Mouse (Mus musculus) c-Kit-positive CD71-positive TER-119-positive erythroid progenitor cells, embryonic 14.5 days (primary cell): Measurements from ENCODE around the gene Crocc.
A peak's percentile ranks its signal among the peaks of the same experiment; 100 is the strongest.

Experiments
- DNase-seq: peaks from one replicate; pipeline ENCODE4 v3.0.0-alpha.2; 2013; ENCODE audit warnings: low spot score

Crocc gene

DNA sequence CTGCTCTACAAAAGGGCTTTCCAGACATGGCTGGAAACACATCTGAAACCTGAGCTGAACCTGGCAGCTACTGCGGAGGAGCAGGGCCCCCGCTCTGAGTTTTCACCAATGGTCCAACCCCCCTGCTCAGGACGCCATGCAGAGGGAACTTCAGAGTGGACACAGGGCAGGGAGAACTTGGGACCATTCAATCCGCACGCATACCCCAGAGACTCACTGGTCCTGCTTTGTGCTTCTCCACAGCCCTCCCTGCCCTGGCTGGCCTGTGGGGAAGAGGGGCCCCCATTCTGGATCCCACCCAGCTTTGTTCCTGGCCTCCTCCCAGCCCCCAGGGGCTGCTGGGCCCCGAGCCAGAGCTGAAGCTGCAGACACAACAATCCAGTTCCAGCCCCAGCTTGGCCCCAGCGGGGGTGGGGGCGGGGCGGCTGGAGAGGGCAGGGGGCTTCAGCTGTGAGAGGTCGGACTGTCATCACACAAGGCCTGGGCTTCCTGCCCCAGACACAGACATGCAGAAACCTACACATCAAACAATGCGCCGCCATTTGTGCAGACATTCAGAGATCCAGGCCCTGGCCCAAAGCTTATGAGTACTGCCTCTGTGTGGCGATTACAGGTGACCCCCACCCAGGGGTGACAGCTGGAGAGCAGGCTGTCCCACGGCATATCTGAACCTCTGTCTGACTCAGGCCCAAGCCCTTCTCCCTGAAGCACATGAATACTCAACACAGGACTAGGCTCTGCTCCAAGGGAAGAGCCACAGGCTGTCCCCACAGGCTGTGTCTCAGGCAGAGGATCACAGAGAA is 39.3 kb downstream of the Crocc start:
- DNase-seq = no peak

- no peak for DNase-seq
Observed at GRCm38 (mm10) chr4:141020220-141020619, 40.1 kb downstream of the Crocc start.

GRCm38 (mm10) chr4:141017657-141018436 is 42.5 kb downstream of the Crocc start:
- no peak for DNase-seq

- DNase-seq = no peak
Observed at GRCm38 (mm10) chr4:141016311-141016710, 44.0 kb downstream of the Crocc start.

GRCm38 (mm10) chr4:141015356-141015755 is 45.0 kb downstream of the Crocc start:
- DNase-seq = no peak

DNA sequence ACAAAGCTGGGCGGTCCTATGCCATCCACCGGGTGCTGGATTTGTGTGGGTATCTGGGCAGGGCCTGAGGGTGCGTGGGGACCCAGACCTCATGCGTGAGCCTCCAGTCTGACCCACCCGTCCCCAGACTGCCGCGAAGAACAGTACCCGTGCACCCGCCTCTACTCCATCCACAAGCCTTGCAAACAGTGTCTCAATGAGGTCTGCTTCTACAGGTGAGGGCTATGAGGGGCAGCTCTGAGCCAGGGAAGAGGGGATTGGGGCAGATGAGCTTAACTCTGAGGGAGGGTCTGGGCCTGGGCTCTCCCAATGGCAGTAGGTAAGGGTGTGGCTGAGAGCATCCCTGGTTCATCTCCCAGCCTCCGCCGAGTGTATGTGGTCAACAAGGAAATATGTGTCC is 45.5 kb downstream of the Crocc start:
- DNase-seq = no peak

DNA sequence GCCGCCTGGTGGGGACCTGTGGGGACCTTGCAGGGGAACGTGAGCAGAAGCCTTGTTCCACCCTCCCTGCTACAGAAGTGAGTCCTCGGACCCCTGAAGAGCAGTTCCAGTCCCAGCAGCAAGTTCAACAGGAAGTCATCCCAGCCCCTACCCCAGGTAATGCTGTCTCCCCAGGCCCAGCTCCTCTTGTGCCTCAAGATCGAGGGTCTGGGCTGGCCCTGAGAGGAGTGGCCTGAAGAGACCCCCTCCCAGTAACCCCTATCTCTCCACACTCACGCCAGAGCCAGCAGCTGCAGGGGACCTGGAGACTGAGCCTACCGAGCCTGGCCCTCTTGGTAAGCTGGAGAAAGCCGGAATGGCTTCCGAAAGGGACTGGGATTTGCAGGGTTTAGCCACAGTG is 46.2 kb downstream of the Crocc start:
- no peak for DNase-seq

DNA sequence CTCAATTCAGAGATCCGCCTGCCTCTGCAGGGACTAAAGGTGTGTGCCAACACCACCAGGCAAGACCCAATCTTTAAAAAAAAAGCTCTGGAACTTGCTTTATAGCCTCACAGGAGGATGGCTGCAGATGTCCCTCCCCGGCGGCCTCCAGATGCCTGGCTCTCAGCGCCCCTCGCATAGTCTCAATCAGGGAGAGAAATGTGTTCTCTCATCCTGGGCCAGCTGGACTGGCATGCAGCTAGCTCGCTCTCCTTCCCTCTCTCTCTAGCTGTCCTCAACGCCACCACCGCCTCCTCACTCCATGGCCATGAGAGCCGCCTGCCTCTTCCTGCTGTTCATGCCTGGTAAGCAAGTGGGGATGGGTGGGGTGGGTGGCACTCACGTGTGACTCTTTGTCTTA is 47.8 kb downstream of the Crocc start:
- no peak for DNase-seq

GRCm38 (mm10) chr4:141011556-141012328 is 48.6 kb downstream of the Crocc start:
- no peak for DNase-seq

DNA sequence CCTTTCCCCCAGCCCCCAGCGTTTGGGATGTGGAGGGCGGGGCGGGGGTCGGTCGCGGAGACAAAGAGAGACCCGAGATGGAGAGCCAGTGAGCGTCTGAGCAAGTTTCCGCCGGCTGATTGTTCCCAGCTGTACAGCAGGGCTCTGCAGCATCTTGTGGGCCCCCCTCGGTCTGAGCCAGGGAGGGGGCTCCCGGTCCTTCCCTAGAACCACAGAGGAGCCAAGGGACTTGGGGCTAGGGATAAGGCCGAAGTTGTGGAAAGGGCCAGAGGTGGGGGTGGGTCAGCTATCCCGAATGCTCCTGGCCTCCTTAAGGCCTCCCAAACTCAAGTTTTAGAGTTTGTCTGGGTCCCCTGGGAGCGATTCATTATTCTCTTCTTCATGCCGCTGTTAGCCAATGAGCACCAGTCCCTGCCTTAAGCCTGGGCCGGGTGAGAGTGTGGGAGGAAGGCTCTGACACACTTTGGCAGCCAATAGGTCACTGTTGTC is 49.4 kb downstream of the Crocc start:
- no peak for DNase-seq

DNA sequence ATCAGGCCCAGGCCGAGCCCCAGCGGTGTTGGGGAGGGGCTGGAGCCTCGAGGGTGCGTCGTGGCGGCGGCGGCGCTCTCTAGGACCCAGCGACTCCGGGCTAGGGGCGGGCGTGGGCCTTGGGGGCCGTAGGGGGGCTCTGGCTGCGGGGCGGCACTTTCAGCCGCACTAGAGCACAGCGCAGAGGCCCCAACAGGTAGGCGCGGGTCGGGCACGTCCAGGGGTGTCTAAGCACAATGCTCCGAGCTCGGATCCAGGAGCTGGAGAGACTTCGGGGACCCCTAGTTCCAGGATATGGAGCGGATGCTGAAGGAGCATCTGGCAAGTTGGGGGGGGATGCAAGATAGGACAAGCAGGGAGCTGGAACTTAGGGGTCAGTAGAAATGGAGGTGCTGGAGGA is 49.8 kb downstream of the Crocc start:
- DNase-seq = no peak

DNA sequence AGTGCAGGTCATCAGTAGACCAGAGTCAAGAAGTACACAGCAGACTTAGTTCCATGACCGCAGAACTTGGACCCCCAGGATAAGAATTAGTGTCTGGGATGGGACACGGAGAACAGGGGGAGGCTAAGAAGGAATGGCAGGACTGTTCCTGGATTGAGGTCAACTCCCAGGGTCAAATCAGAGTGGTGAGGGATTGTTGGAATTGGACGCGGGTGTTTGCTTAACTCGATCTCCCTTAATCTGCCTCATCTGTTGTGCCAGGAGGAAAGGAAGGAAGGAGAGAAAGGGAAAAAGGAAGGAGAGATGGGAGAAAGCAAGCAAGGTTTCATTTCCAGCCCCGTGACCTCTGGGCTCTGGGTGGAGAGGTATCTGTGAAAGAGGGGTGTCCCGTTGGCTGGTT is 50.2 kb downstream of the Crocc start, which contains the start of gene Mfap2:
TSS of gene Mfap2 (plus strand) at position 301 of the 400 bp plus-strand sequence.
- no peak for DNase-seq

DNA sequence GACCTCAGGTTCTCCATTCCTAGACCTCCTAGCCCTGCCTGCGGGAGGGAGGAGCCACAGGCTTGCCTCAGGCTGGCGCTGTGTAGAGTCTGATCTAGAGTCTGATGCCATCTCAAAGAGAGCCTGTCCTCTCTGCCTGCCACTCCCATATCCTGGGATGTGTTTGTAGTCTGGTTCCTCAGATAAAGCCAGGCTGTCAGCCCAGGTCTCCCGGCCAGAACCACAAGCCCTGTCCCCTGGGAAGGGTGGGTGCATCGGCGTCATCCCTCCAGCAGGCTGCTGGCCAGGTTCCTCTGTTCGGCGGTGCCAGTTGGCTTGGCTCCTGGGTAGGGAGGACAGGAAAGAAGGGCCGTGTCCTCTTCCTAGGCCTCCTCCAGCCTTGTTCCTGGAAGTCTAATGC is 52.3 kb downstream of the Crocc start:
- peak; percentile 33 for DNase-seq

DNA sequence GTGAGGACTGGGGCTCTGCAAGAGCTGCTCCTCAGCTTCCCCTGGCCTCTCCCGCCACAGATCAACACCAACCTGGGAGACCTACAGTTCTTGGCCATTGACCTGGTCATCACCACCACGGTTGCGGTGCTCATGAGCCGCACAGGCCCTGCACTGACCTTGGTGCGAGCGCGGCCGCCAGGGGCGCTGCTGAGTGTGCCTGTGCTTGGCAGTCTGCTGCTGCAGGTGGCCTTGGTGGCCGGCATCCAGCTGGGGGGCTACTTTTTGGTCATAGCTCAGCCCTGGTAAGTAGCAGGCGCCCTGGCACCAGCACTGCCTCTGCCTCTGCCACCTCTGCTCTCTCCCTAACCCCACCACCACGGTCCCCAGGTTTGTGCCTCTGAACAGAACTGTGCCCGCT is 54.4 kb downstream of the Crocc start:
- no peak for DNase-seq

- no peak for DNase-seq
Observed at GRCm38 (mm10) chr4:140996812-140997211, 63.5 kb downstream of the Crocc start.

- no peak for DNase-seq
Observed at GRCm38 (mm10) chr4:140995811-140996210, 64.5 kb downstream of the Crocc start.

GRCm38 (mm10) chr4:140993846-140994245 is 66.5 kb downstream of the Crocc start:
- DNase-seq = no peak

DNA sequence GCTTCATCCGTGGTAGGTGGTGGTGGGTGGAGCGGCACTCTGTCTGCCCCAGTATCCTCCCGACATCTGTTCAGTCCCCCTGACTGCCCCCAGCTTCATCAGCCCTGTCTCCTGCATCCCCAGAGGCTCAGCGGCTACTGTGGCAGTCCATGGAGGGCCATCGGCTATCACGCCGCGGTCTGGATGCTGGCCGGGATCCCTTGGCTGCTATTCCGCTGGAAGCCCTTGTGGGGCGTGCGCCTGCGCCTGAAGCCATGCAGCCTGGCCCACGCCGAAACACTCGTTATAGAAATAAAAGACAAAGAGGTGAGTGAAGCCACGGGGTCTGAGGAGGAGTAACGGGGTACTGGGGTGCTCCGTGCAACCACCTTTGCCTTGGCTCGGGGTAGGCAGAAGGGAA is 68.1 kb downstream of the Crocc start:
- DNase-seq = no peak

GRCm38 (mm10) chr4:140989447-140989846 is 70.9 kb downstream of the Crocc start:
- DNase-seq = no peak

DNA sequence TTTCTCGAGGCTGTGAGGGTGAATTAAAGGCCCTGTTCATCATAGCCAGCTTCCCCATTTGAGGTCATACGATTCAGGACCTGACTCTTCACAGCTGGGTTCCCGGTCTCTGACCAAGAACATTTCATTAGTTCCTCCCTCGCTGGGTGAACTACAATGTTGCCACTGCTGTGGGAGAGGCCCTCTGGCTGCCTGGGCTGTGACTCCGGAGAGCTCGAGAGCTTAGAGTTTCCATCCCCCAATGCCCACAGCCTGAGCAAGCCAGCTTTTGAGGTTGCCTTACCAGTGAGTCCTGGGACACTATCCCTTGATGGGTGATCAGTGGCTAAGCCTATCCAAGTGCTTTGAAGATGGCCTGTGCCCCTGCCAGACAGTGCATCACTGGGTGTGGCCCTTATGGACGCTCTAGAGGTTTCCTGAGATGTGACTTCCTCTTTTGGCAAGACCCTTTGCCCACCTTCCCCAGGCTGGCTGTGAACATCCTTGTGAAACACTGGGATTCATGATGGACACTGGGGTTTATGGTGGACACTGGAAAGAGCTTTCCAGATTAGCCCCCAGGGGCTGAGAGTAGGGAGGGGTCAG is 71.6 kb downstream of the Crocc start:
- no peak for DNase-seq

- no peak for DNase-seq
Observed at GRCm38 (mm10) chr4:140987476-140987875, 72.9 kb downstream of the Crocc start.
